Mouse (Mus musculus) c-Kit-positive CD71-negative TER-119-negative erythroid progenitor cells, embryonic 14.5 days (primary cell): ENCODE results near the gene Fhl5.
"Not testable (repeated sequence)": the region's sequence is repeated elsewhere in the genome, so short reads cannot be mapped to it uniquely, and the experiment has no call there.

Source experiments
- DNase-seq: peaks from one replicate; pipeline ENCODE4 v3.0.0-alpha.2; 2013; ENCODE audit warnings: low read depth

The Fhl5 gene

DNA sequence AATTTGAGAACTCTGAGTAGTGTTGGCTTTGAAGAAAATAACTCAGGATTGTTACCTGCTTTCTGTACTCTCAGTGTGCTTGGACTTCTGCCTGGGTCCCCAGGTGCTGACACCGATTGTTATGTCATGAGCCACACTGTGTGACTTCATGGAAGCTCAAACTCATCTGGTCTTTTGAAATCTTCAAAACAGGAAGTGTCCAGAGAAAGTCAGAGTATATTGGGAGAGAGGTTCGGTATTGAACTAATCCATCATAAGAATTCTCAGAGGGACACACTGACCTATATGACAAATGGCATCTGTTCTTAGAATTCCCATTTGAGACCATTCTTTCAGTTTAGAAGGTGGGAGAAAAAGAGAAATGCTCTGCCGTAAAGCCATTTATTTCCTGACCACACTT, at the start of gene Fhl5:
TSS of gene Fhl5 (minus strand) at position 101 of the 400 bp plus-strand sequence.
- no peak for DNase-seq

DNA sequence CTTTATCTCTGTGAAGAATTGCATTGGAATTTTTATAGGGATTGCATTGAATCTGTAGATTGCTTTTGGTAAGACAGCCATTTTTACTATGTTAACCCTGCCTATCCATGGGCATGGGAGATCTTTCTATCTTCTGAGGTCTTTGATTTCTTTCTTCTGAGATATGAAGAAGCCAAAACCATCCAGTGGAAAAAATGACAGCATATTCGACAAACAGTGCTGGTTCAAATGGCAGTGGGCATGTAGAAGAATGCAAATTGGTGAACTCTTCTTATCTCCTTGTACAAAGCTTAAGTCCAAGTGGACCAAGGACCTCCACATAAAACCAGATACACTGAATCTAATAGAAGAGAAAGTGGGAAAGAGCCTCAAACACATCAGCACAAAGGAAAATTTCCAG, 42.3 kb upstream of the Fhl5 start:
- DNase-seq, result not testable (repeated sequence)

DNA sequence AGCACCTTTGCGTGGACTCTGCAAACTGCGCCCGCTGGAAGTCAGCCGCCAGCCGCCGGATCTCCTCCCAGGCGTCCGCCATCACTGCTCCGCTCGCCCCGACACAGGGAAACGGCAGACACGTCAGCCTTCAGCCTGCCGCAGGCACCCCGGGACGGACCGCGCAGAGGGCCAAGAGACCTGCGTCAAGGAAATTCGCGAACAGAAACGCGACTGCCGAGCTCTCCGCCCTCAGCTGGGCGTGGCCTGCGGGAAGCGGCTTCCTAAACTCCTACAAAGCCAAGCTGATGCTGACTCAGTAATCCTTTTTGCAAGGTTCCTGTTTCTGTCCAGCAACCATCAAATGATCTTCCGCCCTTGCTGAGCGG, 39.0 kb upstream of the Fhl5 start, which contains the start of gene Ufl1:
TSS of gene Ufl1 (minus strand) at position 151 of the 368 bp plus-strand sequence.
- peak; percentile 81 for DNase-seq

DNA sequence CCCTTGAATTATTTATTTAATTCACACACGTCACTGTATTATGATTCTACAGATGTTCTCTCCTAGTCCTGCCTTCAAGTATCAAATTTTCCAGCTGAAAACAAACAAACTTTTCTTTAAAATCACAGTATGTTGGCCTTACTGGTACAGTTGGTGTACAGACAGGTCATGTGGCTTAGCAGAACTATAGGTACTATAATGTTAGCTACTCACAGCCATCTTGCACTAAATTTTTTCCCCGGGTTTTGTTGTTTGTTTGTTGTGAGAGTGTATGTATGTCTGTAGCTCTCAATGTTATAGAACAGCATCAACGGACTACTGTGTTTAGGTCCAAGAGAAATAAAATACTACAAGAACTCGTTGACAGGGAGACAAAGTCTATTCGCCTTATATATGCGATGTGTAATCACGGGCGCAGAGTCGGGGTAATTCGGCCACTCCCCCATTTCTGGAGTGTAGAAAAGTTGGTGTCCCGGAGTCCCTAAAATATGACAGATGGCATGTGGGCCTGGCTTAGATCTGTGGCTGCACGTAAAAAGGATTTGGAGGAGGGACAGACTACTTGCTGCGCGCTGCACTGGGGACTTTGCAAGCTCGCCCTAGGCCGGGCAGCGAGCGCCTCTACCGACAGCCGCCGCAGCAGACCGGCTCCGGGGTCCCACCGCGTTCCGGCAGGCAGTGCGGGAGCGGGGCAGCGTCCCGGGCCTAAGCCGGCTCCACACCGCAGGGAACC, 38.4 kb upstream of the Fhl5 start:
- peak; percentile 29 for DNase-seq

DNA sequence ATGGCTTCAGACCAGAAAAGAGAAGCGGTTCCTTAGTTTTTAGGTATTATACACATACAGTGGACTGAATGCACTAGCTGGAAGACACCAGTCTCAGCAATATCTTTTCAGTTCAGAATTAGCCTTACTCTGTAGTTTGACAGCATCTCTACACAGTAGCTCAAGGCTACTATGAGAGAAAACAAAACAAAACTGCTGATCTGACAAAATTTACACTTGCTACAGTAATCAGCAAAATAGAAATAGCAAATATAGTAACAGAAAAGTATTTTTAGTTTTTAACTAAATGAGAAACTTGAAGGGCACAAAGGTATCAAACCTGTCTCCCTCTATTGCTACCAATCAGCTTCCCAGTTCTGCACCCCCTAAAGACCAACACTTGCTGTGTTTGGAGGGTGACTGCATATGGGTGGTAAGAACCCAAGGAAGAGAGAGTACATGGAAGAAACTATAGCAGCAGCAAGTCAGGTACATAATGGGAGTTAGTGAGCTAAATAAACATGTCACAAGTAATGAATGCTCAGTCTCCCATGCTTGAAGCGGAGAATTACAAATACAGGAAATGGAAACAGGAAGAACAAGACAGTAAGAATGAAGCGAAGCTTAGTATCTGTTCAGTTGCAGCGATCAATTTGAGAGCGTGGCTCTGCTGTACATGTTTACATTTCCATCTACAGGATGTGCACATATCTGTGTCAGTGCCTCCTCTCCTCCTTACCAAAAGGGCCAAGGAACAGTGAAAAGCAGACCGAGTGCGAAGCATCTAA, 30.4 kb upstream of the Fhl5 start:
- no peak for DNase-seq

DNA sequence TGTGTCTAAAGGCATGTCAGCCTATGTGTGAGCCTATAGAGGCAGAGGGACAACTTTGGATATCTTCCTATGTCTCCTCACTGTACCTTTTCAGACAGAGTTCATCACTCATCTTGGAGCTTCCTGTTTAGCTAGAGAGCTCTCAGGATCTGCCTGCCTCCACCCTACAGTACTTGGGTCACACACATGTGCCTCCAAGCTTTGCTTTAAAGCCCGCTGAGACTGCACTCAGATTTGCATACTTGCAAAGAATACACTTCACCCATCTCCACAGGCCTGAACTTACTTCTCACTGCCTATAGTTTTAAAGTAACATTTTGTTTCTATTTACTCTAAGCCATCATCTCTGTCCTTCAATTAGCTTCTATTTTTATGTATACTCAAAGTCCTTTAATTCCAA, 29.2 kb upstream of the Fhl5 start:
- no peak for DNase-seq

DNA sequence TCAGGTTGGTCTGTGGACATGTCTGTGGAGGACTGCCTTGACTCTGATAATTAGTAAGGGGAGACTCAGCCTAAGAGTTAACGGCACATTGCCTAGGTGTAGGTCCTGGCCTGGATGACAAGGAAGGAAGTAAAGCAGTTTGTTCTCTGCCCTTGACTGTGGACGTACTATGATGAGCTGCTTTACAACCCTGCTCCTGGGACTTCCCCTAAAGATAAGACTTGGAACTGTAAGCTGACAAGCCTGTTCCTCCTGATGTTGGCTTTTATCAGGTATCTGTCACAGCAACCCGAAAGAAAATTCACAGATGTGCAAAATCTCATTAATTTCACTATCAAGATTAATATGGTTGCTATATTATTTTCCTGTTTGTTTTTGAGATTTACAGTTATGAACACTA, 24.5 kb upstream of the Fhl5 start:
- DNase-seq, result no peak

DNA sequence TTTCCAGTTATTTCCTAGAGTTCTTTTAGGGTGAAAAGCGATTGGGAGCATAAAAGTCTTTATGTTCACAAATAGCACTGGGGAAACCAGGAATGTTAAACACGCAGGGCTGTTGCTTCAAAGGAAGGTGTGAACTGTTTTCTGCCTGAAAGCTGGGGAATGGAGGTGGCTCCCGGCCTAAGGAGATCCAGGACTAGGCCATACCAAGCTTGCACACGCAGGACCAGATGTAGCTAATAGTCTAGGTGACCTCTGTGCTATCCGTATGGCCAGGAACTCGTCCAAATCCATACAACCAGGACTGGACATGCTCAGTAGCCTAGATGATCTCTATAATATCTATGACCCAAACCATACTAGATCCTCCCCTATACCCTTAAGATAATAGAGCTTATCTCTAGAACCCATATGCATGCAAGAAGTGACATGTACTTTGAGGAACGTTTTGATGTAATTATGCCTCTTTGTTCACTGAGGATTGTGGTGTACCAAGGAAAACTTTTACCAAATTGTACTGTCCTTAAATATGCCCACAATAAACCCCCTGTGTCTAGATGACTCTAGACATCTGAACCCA, 15.2 kb upstream of the Fhl5 start:
- DNase-seq, result no peak

DNA sequence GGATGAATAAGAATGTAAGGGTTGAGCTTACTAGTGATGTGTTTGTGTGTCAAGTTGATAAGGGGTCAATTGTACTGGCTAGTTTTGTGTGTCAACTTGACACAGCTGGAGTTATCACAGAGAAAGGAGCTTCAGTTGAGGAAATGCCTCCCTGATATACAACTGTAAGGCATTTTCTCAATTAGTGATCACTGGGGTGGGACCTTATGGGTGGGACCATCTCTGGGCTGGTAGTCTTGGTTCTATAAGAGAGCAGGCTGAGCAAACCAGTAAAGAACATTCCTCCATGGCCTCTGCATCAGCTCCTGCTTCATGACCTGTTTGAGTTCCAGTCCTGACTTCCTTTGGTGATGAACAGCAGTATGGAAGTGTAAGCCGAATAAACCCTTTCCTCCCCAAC, 7.0 kb downstream of the Fhl5 start:
- DNase-seq, result not testable (repeated sequence)

DNA sequence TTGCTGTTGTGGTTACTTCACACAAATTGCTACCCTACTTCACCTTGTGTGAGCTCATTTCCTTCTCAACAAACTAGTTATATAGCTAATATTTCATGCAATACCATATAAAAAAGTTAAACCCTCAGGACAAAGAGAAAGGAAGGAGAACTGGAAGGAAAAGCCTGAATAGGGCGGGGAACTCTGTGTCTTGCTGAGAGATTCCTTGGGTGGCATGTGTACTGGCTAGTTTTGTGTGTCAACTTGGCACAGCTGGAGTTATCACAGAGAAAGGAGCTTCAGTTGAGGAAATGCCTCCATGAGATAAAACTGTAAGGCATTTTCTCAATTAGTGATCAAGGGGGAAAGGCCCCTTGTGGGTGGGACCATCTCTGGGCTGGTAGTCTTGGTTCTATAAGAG, 8.9 kb downstream of the Fhl5 start:
- not testable (repeated sequence) for DNase-seq

DNA sequence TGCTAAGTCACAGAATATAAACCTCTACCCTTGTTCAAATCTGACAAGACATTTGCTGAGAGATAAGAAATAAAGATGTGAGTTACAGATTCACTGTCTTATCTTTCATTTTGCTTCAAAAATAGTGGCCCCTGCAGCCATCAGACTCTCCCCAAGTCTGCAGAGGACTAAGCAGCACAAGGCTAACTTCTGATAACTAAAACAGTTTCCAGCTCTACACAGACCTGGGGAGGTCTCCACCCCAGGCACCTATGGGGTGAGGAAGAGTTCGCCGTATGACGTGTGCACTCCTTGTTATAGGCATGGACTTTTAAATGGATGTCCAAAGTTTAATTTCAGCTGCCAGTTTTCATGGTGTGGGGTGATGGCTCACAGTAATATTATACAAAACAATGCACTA, 10.1 kb downstream of the Fhl5 start:
- no peak for DNase-seq

DNA sequence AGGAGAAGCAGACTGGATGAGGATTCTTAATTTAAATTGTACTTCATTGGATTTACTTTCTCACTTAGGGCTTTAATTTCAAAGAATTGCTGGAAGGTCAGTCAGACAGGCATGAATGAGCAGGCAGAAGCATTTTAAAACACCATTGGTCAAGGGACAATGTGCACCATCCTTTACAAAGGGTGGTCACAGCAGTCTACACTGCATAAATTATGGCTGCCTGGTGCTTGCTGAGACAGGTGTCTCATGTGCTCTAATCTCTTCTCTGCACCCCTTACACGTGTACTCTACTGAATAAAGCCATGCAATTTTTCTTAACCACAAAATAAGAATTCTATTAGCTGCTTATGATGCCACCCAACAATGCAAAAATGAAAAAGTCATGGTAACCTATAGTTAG, 15.1 kb downstream of the Fhl5 start:
- no peak for DNase-seq

DNA sequence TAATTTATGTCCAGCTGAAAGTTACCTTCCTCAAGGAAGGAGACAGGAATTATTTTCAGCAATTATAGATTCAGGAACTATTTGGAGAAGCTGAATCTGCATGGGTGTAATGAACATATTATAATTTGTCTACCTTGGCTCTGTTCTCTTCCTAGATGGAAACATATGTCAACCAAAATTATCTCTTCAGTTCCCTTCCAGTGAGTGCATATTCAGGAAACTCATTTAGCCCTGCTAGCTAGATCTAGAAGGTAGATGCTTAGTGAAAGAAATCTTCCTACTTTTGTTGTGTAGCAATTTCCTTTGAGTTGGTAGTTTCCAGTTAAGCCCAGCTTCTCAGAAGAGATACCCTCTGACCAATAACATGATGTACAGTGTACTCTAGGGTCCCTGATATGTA, 20.7 kb downstream of the Fhl5 start:
- DNase-seq, result no peak

DNA sequence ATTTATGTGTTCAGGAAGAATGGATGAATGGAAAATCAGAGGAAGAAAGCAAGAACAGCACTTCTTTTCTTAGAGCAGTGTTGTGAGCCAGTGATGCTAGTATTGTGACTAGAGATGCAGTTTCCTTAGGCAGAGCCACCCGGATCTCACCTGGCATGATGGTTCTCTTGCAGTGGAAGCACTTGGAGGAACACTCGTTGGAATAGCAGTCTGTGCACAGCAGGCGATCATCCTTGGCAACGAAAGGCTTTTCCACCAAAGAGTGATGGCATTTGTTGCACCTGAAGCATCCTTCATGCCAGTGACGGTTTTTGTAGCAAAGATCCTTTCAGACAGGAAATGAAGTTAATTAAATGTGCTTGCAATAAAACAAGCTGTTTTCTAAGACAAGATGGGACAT, 29.2 kb downstream of the Fhl5 start:
- DNase-seq, result no peak

DNA sequence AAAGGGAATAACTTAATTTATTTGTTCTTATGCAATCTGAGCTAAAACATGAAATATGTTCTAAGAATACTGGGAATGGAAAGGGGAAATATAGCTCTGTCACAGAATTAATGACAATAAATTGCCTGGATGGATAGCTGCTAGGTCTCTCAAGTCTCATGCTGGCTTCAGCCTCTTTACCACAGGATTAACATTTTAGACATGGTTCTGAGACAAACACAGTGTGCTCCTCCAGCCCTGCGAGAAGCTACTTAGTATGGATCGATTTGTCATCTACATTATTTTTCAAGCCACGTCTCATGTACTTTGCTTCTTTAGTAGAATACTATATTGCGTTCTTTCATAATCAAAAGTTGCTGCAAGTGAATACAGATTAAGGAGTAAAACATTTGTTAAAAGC, 36.5 kb downstream of the Fhl5 start:
- DNase-seq, result no peak

DNA sequence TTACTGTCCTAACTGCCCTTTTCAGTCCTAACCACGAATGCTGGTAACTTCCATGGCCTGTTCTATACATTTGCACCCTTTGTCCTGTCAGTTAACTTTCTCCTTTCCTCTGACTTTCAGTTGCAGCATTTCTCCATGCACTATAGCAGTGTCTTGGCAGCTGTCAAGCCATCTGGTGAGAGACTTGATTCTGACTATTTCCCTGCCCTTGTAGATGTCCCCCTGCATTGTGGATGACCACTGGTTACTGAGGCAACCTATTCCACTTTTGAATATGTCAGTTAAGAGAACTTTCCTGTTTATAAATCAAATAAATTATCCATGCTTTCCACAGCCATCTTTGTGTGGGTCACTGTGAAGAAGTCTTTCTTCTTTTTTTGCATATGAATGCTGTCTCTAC, 45.4 kb downstream of the Fhl5 start:
- DNase-seq, result no peak

DNA sequence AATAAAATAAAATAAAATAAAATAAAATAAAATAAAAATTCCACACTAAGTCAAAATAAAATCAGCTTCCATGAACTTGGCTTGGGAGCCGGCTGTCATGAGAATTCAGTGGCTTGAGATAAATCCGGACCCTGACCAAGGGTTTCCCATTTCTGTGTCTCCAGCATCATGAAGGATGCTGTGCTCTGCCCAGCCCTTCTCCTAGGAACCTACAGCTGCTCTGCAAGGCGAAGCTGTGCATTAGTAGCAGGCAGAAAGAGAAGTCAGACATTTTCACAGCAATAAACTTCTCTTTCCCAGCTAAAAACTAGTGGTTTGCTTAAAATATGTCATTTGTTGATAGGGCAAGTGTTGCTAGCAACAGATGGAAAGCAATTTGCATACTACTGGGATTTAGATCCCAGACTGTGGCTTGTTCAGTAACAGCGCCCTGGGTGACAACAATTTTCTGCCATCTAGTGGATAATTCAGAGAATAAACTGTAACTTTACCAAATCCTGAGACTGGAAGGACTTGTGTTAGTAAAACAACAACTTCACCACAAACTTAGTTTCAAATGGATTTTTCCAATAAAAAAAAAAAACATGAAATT, 63.0 kb downstream of the Fhl5 start:
- no peak for DNase-seq
